Comparison of ENCODE assay signal across 12 mouse cellular contexts in the genomic region with DNA sequence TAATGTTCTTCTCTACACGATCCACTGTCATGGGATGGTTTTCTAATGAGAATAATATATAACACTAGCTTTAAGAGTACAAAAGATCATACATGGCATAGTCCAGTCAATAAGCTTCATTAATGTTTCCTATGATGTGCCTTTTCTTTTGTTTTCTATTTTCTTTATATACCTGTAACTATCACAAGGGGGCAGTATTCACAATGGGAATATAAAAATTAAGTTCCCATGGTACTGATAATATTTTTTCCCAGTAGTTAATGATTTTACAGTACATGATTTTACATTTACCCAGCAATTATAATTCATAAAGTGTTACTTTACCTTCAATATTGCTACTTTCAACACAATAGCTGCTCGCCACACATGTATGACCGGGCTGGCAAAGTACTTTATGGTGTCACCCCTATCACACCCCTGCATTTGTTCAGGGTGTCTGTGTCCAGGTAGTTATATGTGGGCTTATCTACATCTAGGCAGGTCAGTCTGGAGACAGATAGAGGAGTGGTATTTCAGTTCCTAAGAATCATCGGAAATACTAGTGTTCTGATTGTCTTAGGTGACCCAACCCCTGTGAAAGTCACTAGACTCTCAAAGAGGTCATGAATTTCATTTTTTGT.
A peak's percentile ranks its signal among the peaks of the same experiment; 100 is the strongest.
DNase-seq lines count a peak whose midpoint lies in the region; ATAC-seq and TF ChIP-seq lines count a peak whose summit lies in the region.
"Had no signal": no experiment of that assay in that cellular context is flagged by ENCODE, and none has a peak within 500 bp of the region (broad histone marks: within the 10 kb centered on the region; RNA-seq: fewer than 3 reads in every experiment).

No protein-coding gene starts in this region.

- no peak overlapping the region for H3K4me3 ChIP-seq in left cerebral cortex, adult 2 months
- no peak overlapping the region for H3K4me3 ChIP-seq in MEL (ENCODE audit: control insufficient read depth in 1 of 2, insufficient read depth in 1 of 2, low read depth in 2 of 2, low read length in 2 of 2)

- H3K9ac ChIP-seq in MEL (ENCODE audit: control insufficient read depth, low read depth, low read length, poor library complexity, severe bottlenecking), result no peak overlapping the region

- no peak for TF ChIP-seq POLR2A in MEL (IDR thresholded peaks at IDR 0.05; ENCODE audit: control insufficient read depth in 1 of 2, insufficient read depth in 1 of 2, low read depth in 1 of 2, low read length in 2 of 2, poor library complexity in 1 of 2)

- peaks cover 0 to 1% of the 10 kb centered on the region in 2 experiments; a peak in 2 of 4 replicates for H3K36me3 ChIP-seq in MEL (ENCODE audit: control insufficient read depth in 1 of 2, insufficient read depth in 2 of 2, low read length in 2 of 2)

- TF ChIP-seq CTCF in left cerebral cortex, adult 2 months (IDR thresholded peaks at IDR 0.05), result peak; percentile 71
- TF ChIP-seq CTCF in MEL (IDR thresholded peaks at IDR 0.05 in 2 of 3, conservative IDR thresholded peaks at IDR 0.05 in 1 of 3; ENCODE audit: control insufficient read depth in 1 of 3, insufficient read depth in 1 of 3, low read depth in 2 of 3, low read length in 3 of 3, poor library complexity in 1 of 3, severe bottlenecking in 1 of 3), result peak; percentile 23 to 40 (median 23); a peak in 4 of 6 replicates

- no peaks in the 10 kb centered on the region for H3K4me1 ChIP-seq in MEL (ENCODE audit: control insufficient read depth in 1 of 2, insufficient read depth in 2 of 2, low read length in 2 of 2)

- no peaks in the 10 kb centered on the region for H3K9me3 ChIP-seq in MEL (replicated peaks; ENCODE audit: insufficient read depth, low read length)

- H3K79me2 ChIP-seq in MEL (ENCODE audit: control insufficient read depth, insufficient read depth, low read length, poor library complexity), result no peaks in the 10 kb centered on the region

- no peaks in the 10 kb centered on the region for H3K27me3 ChIP-seq in MEL (ENCODE audit: control insufficient read depth in 1 of 2, insufficient read depth in 2 of 2, low read length in 2 of 2)

- DNase-seq in cerebellum, adult 9-10 months, result peak; percentile 22
- no peak for DNase-seq in cerebellum, adult 18-20 months
- DNase-seq in left cerebral cortex, adult 2 months (ENCODE audit: extremely low spot score in 1 of 2, low spot score in 2 of 2), result no peak
- DNase-seq in left cerebral cortex, adult 9 months (ENCODE audit: low spot score in 2 of 2), result no peak
- peak; percentile 28 for DNase-seq in MEL (ENCODE audit: low read depth, low spot score)
- no peak for DNase-seq in right cerebral cortex, adult 2 months (ENCODE audit: low spot score in 2 of 2)
- no peak for DNase-seq in layer of hippocampus, postnatal 36 days
- DNase-seq: adrenal gland, postnatal 36 days; kidney, adult 18-20 months; right cerebral cortex, postnatal 4 days; thymus, postnatal 4 days had no signal

- no peak overlapping the region for H3K27ac ChIP-seq in left cerebral cortex, adult 2 months
- no peak overlapping the region for H3K27ac ChIP-seq in MEL (ENCODE audit: control insufficient read depth, low read depth, low read length)

- intact Hi-C loops in left cerebral cortex, adult 2 months (cut with DNase I), result loop anchor here (5.0 kb wide), 1 partner anchor 100 kb away; a partner anchor contains a TSS

- ATAC-seq in megakaryocyte progenitor cell, adult 5-6 weeks (replicated peaks; ENCODE audit: poor library complexity), result peak; percentile 72

- TF ChIP-seq RAD21 in MEL (IDR thresholded peaks at IDR 0.05; ENCODE audit: low read depth, low read length), result peak; percentile 53

- no peak for TF ChIP-seq EP300 in MEL (IDR thresholded peaks at IDR 0.05; ENCODE audit: low read depth in 1 of 2, low read length in 2 of 2)

TF ChIP-seq in MEL, 35 proteins besides CTCF, POLR2A, EP300 and RAD21:
- TF ChIP-seq TAL1 (IDR thresholded peaks at IDR 0.05; ENCODE audit: low read length) (no peak), SMC3 (IDR thresholded peaks at IDR 0.05; ENCODE audit: low read depth, low read length) (peak; percentile 39), ELF1 (IDR thresholded peaks at IDR 0.05; ENCODE audit: low read depth, low read length) (no peak), NRF1 (IDR thresholded peaks at IDR 0.05; ENCODE audit: insufficient read depth, low read depth, low read length, poor library complexity, severe bottlenecking) (no peak)

Comparison
In these comparisons a context has a peak if more than half of its experiments do, and no peak if none do; other contexts are left out.
1. DNase-seq: peak in cerebellum, adult 9-10 months (single experiment) and MEL (single experiment); none in cerebellum, adult 18-20 months (0 of 2), left cerebral cortex, adult 2 months (0 of 2), left cerebral cortex, adult 9 months (0 of 2), right cerebral cortex, adult 2 months (0 of 2) and layer of hippocampus, postnatal 36 days (0 of 2).